Mouse (Mus musculus) skeletal muscle tissue, adult 2 months (tissue): ENCODE measurements around the gene Olfr855.

ENCODE experiments used
- DNase-seq: peaks from one replicate; pipeline ENCODE4 v3.0.0-alpha.2; 2012; ENCODE audit warnings: low read depth, low spot score

Gene Olfr855

DNA sequence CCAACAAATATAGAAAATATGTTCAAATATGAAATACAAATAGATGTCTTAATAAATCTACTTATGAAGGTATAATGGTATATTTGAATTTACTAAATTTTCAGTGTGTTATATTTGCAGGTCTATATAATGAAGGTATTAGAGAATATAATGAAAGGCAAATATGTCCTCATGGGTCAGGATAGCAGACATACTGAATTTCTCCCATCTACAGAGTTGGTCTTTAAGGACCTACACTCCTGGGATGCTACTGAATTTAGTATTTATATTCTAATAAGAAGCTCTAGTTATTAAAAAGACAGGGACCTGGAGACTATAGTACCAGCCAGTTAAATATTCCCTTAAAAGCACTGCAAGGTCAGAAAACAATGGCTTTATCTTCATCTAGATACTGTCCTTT, at the start of gene Olfr855:
Gene Olfr855, plus strand, starts transcription at position 301 of the 400 bp plus-strand sequence.
- no peak for DNase-seq

GRCm38 (mm10) chr9:19540976-19541375, 41.4 kb upstream of the Olfr855 start, which contains the start of gene Olfr853:
Gene Olfr853 (minus strand): TSS chr9:19541076.
- DNase-seq, result no peak

GRCm38 (mm10) chr9:19567282-19567681, 15.1 kb upstream of the Olfr855 start, which contains the start of gene Olfr854:
Gene Olfr854 (minus strand): TSS chr9:19567382.
- DNase-seq, result no peak

GRCm38 (mm10) chr9:19621297-19621696, 38.9 kb downstream of the Olfr855 start:
- no peak for DNase-seq

DNA sequence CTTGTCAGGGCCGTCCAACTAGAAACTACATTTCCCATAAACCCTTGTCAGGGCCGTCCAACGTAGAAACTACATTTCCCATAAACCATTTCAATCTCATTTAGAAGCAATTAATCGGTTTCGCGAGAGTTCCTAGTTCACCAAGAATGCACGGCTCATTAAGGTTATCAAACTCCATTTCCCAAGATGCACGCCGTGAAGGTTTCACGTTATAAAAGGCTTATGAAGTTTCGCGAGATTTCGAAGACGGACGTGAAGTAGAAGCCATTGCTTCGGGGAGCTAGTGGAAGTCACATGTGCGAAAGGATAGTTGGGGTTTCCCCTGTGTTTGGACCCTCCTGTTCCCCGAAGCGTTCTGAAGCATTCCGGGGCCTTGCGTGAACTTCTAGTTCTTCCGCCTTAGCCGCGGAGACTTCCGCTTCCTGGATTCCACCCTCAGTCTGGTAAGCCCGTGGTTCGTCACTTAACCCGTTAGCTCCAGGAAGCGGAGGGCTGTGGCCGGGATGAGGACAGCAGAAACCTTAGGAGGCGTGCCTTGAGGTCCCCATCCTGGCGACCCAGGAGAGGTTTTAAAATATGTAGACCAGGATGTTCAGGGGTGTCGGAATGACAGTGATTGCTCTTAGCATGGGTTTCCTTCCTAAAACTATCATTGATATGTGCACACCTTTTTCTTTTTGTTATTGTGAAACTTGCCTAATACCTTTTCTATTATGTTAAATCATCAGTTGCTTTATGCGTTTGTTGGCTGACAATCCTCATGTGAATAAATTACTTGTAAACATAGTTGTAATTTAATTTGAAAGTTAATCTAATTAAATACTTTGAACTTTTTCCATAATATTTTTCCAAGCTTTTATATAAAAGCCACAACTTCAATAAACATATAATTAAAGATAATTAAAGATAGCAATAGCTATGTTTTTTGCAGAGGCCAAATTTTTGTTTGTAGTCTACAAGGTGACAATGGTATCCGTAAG, 39.7 kb downstream of the Olfr855 start, which contains the start of gene Zfp317:
Gene Zfp317, plus strand, starts transcription at position 260 of the 980 bp plus-strand sequence.
- peak; percentile 99 for DNase-seq

DNA sequence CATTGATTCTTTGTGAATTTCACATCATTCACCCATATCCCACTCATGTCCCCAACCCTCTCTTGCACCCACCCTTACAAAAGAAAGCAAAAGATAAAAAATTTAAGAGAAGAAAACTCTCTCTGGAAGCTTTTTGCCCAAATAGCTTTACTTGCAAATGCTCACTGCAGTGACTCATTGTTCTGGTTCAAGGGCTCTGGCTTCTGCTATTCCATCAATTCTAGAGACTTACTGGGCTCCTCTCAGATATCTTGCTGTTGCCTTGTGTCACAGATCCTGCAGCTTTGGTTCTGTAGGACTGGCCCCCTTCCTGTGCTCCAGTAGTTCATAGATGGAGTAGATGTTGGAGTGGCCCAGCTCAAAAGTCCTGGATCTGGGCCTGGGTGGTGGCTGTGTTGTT, 47.2 kb downstream of the Olfr855 start:
- DNase-seq, result no peak
